Mouse (Mus musculus): Measurements from ENCODE around the gene Fam71d.

Gene Fam71d

DNA sequence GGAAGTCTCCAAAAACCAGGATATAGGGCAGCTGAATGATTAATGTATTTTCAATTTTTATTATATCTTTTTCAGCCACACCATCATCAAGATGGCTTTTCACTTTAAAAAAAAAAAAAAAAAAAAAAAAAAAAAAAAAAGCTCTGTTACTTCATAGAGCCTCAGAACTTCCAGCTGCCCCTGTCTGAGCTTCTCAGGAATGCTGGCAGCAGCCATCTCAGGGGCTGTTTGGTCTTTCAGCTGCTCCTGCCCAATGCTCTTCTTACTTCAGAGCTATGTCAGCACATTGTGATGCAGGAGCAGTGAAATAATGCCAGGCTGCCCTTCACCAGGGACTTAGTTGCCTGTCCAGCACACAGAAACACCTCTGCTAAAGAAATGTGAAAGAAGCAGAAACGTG lies at the start of gene Fam71d:
Gene Fam71d, plus strand, starts transcription at position 211 of the 400 bp plus-strand sequence.
- DNase-seq = no peak

DNA sequence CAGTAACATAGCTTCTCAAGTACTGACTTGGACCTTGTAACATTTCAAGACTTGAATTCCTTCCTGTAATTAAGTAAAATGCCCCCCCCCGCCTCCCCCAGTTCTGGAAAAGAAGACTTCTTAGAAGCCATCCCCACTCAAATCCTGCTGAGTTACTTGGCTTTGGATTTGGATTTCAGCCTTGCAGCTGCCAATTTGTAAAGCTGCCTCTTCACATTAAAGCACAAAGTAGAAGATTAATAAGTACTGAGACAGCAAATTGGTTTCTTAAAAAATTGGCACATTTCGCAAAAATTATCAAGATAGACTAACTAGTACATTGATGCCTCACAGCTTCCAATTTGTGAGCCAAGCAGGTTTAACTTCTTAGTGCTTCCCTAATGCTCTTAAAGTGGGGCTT lies 47.6 kb upstream of the Fam71d start:
- no peak for DNase-seq

DNA sequence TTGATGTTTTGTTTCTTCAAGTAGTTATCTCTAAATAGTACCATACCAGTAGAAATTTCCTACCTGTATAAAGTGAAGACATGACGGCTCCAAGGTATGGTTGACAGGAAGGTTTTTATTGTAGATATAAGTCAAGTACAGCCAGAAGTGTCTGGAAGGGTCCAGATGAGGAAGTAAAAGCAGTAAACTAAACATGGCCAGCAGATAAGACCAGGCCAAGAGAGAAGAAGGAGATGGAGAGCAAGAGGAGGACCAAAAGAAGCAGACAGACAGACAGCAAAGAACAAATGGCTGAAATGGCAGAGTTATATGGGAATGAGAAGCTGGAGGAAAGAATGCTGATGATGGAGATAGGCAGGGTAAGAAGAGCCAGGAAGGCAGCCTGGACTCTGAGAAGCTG lies 46.1 kb upstream of the Fam71d start:
- DNase-seq = no peak

- no peak for DNase-seq
These were observed 31.5 kb upstream of the Fam71d start for GRCm38 (mm10) chr12:78659718-78660304.

DNA sequence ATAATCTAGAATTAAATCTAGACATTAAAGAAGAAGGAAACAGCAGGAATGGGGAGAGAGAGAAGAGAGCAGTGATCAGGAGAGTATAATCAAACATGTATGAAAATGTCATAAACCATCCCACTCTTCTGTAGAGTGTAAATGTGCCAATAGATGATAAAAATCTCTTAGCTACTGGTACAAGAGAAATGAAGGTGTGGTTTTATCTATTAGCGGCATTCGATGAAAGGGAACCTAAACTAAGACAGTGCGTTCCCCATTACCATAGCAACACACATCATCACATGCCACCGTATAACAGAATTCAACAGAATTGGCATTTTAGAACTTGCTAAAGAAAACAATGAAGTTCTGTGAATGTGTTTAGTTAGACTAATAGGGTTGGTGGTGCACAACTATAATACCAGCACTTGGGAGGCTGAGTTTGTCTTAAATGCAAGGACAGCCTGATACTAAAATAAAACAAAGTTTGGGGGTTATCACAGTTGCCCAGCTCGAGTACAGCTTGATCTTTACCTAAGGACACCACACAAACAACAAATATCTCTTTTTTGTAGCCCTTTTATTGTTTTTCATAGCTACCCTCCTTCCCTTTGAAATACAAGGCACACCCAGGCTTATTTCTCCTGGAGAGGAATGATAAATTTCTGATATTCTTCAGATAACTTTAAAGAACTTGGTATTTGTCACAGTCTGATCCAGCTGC lies 13.1 kb upstream of the Fam71d start:
- no peak for DNase-seq

DNA sequence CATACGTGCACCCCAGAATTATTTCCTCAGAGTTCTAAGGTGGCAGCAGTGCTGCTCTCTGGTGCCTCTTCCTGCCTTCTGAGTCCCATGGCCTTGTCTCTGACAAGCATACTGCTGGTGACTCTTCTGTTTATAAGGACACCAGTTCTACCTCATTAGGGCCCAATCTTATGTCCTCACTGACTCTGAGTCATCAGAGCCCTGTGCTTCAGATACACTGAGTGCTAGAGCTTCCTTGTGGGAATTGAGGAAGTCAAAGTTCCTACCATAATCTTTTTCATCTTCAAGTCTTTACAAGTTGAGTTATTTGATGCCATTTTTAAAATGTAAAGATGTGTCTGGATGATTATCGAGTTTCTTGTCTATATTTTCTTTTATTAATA lies 12.5 kb upstream of the Fam71d start:
- no peak for DNase-seq

DNA sequence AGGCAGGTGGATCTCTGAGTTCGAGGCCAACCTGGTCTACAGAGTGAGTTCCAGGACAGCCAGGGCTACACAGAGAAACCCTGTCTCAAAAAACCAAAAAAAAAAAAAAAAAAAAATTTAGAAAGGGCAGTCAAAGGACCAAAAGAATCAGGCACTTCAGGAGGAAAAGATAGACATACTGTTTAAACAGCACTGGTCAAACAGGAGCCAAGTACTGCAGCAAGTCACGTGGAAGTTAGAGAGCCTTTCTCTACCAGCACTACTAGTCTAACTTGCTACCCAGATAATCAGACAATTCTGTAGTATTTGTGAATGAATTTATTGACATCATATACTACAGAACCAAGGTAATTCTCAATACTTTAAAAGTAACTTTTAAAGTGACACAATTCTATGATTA lies 10.3 kb upstream of the Fam71d start:
- DNase-seq = no peak

GRCm38 (mm10) chr12:78682279-78682678 lies 9.1 kb upstream of the Fam71d start:
- DNase-seq = no peak

DNA sequence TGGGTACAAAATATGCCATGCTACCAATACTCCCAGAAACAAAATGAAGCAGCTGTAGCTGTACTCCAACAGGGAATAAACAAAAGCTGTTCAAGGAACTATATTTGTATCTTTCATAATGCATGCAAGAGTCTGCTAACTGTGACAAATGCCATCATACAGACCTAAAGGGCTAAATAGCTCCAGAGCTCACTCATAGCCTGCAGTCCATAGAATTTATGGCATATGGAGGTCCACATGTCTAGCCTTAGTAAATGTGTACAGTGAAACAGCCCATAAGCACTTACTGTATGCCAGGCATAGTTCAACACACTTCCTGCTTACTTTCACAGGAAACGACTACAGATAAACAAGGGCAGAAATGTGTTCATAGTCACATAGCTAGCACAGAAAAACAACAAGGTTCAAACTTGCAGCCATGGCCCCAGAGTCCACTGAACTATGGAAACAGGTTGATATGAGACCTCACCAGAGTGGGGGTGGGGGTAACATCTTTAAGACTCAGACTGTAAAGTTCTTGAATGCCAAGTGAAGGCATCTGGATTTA lies 5.6 kb upstream of the Fam71d start:
- no peak for DNase-seq

GRCm38 (mm10) chr12:78688876-78689275 lies 2.5 kb upstream of the Fam71d start:
- DNase-seq = no peak

DNA sequence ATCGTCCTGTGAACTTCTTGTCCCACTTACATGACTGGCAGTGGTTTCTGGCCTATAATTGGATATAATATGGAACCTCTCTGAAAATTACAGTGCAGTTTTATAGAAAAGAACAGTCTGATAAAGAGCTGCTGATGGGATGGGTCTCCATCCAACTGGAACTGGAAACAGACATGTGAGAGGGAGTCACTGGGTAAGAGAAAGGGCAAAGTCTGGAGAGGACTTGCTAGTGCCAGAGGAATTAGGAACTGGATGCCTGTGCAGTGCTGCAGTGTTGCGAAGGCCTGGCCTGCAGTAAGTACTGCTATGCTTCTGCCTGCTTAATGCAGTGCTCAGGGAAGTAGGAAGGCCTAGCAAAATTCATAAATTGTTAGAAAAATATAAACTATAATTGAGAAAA lies 1.9 kb downstream of the Fam71d start:
- DNase-seq = no peak

DNA sequence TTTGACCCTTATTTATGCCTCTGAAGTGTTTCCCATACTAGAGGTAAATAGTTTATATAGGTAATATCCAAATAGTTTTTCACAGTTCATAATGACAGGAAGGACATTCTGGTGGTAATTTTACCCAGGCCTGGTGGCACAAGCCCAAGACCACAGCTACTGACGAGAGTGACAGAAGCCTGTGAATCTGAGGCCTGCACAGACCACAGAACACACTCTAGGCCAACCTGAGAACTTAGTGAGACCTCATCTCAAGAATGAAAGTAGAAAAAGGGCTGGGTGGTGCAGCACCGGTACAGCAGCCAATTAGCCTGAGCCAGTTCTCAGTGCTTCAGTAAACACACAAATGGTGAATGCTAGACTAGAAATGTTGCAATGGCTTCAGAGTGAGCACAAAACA lies 26.4 kb downstream of the Fam71d start:
- DNase-seq = no peak

GRCm38 (mm10) chr12:78727723-78728122 lies 36.4 kb downstream of the Fam71d start:
- DNase-seq = no peak

- no peak for DNase-seq
These were observed 48.3 kb downstream of the Fam71d start for GRCm38 (mm10) chr12:78739633-78740032.

DNA sequence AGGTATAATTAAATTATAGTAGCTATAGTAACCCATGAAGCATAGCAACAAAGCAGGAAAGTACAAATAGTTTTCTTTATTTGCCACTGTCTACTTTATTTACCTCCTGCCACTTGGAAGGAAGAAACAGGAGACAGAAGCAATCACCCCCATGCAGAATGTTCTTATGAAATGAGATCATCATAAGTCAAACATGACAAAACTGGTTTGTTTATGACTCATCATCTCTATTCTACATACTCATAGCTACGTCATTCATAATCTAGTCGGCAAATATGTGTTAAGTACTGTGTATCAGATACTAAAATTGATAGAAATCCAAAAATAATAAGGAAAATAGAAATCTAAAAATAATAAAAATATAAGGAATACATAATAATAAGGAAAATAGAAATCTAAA lies 49.0 kb downstream of the Fam71d start:
- DNase-seq = no peak

- no peak for DNase-seq
These were observed 54.9 kb downstream of the Fam71d start for GRCm38 (mm10) chr12:78746226-78746625.

DNA sequence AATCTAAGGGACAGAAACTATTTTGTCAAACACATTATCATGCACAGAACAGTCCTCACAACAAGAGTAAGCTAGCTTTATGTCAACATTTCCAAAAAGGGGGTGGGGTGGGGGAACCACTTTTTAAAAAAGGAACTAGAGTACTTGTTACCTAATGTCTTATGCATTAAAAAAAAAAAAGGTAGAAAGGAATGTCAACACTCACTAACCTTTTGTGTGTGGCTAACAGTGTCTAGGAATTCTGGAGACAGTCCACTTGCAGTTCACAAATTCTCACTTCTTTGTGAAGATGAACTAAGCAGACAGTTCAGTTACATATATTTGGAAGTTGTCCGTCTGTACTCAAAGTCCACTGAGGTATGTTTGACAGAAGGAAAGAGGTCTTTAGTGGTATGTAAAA lies 56.1 kb downstream of the Fam71d start:
- DNase-seq = no peak

DNA sequence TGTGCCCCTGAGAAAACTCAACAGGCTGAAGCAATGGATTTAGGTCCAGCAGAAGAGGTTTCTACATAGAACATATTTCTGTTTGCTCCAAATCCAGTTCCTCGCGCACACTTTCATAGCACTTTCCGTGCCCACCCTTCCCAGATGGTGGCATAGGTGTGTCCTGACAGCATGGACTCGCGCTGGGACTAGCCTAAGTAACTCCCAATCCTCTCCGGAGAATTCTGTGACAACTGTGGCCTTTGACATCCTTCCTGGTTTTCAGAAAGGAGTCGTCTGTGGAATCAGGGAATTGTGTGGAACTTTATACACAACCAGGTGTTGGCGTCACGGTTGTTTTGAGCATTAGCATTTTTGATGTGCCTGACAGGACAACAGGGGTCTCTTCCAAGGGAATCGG lies 56.8 kb downstream of the Fam71d start:
- peak; percentile 4 for DNase-seq

- DNase-seq = peak; percentile 98
These were observed 57.4 kb downstream of the Fam71d start, which contains the start of gene Mpp5 for GRCm38 (mm10) chr12:78748557-78749377. Mpp5 (plus strand) TSS chr12:78748907.

DNA sequence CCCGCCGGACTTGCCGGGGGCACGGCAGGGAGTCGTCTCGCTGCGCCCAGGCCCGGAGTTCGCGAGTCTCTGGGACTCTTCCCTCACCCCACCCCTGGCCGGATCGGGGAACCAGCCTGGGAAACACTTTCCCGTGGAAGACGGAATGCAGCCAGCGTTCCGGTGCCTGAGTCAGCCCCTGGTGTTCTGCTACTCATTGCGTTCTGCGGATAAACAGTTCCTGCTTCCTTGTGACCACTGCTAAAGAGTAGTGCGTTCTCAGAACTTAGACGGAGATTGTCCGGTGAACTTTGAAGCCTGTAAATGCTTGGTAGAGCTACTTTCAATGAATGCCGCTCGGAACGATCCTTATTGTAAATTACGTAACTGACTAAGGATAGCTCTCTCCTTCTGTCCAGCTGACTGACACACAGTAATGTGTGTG lies 58.1 kb downstream of the Fam71d start:
- DNase-seq = peak; percentile 46

- DNase-seq = no peak
These were observed 70.6 kb downstream of the Fam71d start for GRCm38 (mm10) chr12:78761979-78762378.

DNA sequence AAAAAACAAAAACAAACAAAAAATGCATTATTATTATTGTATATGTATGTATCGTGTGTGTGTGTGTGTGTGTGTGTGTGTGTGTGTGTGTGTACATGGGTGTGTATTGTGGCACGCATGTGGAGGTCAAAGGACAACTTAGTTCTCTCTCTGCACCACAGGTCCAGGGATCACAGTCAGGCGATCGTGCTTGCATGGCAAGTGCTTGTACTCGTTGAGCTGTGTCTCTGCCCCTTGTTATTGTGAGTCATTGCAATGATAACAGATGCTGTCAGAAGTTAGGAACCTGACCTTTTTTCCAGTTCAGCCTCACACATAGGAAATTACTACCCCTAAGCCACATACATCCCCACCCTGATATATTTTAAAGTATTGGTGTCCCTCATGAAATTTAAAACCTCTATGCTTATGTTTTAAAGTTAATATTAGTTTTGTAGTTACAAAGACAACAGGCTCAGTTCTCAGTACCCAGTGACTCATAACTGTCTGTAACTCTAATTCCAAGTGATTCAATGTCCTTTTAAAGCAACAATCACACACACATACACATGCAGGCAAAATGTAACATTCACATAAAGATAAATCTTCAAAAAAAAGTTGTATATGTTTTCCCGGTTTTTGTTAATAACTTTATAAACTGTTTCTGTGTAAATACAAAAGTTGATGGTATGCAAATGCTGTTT lies 77.8 kb downstream of the Fam71d start:
- no peak for DNase-seq

GRCm38 (mm10) chr12:78773211-78773610 lies 81.9 kb downstream of the Fam71d start:
- no peak for DNase-seq

All from right cerebral cortex, postnatal 14 days (tissue).